Mouse (Mus musculus): ENCODE results near the gene Igfn1.

Gene Igfn1

DNA sequence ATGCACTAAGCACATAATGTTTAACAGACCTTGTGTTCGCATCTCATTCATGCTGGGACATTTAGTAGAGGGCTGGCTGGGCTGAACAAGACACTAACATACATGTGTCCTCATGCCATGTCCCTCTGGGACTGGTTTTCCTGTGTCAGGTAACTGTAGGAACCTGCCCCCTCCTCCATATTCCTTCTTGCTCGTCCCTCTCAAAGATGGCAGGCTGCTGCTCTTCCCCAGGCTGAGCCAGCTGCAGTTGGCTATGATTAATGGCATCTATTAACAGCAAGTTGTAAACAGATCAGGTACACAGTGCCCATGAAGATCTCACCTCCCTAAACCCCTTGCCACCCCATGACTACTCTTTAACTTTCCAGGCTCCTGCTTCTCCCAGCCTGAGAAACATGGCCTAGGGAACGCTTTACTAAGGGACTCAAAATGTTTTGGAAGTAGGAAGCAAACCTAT is at the start of gene Igfn1:
Igfn1 (minus strand) TSS at position 51 of the 457 bp plus-strand sequence.
- DNase-seq (ENCODE audit: low spot score) = no peak

DNA sequence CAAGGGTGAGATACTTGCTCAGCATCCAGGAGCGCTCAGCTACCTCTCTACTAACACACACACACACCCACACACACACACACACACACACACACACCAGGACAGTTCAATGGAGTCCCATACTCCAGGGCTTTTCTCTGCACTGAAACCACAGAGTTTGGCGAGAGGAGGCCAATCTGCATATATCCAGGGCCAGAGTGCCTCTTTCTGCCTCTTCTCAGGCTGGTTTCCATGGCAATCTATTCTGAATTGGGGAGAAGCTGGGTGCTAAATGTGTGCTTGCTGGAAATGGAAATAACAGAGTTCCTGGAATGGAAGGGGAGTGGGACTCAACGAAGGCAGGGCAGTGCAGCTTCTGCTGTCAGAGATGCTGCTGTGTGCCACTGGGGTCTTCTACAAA is 49.6 kb upstream of the Igfn1 start:
- no peak for DNase-seq (ENCODE audit: low spot score)

GRCm38 (mm10) chr1:136052547-136052946 is 46.4 kb upstream of the Igfn1 start, which contains the start of gene Cacna1s:
TSS of gene Cacna1s (plus strand) at chr1:136052750.
- DNase-seq (ENCODE audit: low spot score) = no peak

DNA sequence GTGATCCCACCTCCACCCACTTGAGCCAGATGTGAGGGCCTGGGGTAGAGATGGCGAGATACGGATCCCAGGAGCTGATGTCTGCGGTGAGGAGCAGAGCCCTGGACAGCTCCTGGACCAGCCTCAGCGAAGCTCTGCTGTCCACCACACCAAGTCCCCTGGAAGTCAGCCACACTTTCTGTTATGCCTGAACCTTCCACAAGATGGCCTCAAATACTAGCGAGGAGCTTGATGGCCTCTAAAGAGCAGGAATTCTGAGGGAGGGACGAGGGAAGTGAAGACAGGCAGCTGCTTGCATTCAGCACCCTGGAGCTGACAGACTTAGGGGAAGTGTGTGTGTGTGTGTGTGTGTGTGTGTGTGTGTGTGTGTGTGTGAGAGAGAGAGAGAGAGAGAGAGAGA is 45.3 kb upstream of the Igfn1 start:
- DNase-seq (ENCODE audit: low spot score) = no peak

DNA sequence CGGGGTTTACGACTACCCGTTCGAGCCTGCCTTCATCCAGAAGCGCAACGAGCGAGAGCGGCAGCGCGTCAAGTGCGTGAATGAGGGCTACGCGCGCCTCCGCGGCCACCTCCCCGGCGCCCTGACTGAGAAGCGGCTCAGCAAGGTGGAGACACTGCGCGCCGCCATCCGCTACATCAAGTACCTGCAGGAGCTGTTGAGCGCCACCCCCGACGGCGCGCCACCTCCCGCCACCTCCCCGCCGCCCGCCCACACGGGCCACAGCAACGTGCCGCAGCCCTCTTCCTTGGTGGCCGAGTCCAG is 44.8 kb upstream of the Igfn1 start:
- no peak for DNase-seq (ENCODE audit: low spot score)

DNA sequence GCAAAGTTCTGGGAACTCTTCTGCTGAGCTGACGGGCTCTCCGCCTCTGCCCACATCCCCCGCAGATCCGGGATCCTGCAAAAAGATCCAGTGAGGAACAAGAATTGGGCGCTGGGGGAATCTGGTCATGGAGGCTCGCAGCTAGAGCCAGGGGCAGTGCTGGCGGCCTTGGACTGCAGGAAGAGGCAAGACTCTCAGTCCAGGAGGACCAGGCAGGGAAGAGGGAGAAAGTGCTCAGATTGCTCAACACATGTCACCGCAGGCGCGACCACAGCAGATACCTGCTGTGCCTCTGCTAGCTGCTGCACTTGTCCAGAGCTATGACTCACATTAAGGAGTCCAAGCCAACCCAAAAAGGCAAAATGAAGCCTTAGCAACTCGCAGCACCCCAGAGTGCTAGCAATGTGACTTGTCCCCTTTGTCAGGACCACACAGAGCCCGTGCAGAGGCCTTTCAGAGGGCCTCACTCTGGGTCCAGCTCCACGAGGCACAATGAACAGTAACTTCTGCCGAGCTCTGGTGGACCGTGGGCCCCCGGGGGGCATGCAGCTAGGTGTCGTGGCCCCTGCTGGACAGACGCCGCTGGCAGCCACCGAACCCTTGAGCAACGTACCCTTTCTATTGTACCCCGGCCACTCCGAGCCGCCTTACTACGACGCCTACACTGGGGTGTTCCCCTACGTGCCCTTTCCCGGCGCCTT is 44.3 kb upstream of the Igfn1 start, which contains the start of gene Ascl5:
Ascl5 (plus strand) TSS at position 493 of the 701 bp plus-strand sequence.
- DNase-seq (ENCODE audit: low spot score) = no peak

GRCm38 (mm10) chr1:136047894-136048293 is 41.8 kb upstream of the Igfn1 start:
- DNase-seq (ENCODE audit: low spot score) = no peak

DNA sequence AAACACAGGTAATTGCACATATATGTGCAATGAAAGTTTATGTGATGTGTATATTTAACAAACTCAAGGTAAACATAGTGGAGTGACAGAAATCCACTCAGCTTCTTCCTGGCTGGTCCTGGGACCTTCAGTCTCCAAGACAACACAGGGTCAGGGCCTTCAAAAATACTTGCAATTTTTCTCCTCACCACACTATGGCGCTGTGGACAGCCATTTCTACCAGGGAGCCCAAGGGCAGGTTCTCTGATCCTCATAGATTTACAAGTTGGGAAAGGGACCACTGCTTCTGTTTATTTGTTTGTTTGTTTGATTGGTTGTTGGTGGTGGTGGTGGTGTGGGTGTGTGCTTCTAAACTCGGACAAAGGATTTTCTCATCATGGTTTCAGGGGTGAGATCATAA is 41.3 kb upstream of the Igfn1 start:
- DNase-seq (ENCODE audit: low spot score) = no peak

DNA sequence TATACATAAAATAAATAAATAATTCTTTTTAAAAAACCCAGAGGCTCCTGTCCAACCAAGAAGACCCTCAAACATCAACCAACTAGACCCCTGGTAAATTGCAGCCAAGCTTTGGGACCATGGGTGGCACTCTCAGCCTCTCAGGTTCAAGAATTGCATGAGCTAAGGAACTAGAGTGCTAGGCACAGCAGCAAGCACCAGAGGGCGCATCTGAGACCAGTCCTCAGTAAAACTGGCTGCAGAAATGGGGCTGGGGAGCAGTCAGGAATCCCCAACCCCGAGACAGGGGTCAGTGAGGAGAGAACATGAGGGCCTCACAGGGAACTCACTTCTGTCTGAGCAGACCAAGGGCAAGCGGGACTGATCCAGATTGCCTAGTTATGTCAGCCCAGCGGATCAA is 39.6 kb upstream of the Igfn1 start:
- DNase-seq (ENCODE audit: low spot score) = peak; percentile 30

GRCm38 (mm10) chr1:136040874-136041273 is 34.7 kb upstream of the Igfn1 start:
- no peak for DNase-seq (ENCODE audit: low spot score)

DNA sequence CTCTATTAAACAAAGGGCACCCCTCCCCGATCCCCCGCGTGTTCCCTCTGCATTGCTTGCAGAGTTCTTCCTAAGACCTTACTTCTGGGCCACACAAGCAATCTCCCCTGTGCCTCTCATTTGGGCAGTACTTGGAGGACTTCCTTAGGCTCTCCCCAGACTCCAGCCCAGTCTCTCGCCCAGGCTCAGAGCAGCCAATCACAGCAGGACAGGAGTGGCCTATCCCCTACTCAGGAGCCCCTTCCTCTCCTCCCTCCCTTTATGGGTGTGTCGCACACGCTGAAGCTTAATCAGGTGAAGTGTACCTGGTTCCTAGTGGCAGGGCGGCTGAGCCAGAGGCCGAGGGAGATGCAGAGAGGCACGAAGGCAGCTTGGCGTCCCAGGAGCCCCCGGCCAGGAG is 34.3 kb upstream of the Igfn1 start:
- DNase-seq (ENCODE audit: low spot score) = no peak

- no peak for DNase-seq (ENCODE audit: low spot score)
Measured at GRCm38 (mm10) chr1:136038746-136039538, 32.8 kb upstream of the Igfn1 start.

- no peak for DNase-seq (ENCODE audit: low spot score)
Measured at GRCm38 (mm10) chr1:136032961-136033360, 26.8 kb upstream of the Igfn1 start.

GRCm38 (mm10) chr1:136031697-136032096 is 25.6 kb upstream of the Igfn1 start:
- DNase-seq (ENCODE audit: low spot score) = no peak

- no peak for DNase-seq (ENCODE audit: low spot score)
Measured at GRCm38 (mm10) chr1:136030201-136030600, 24.1 kb upstream of the Igfn1 start.

- DNase-seq (ENCODE audit: low spot score) = peak; percentile 23
Measured at GRCm38 (mm10) chr1:136018390-136019189, 12.4 kb upstream of the Igfn1 start.

- peak; percentile 75 for DNase-seq (ENCODE audit: low spot score)
Measured at GRCm38 (mm10) chr1:136017907-136018313, 11.8 kb upstream of the Igfn1 start.

GRCm38 (mm10) chr1:136017307-136017706 is 11.2 kb upstream of the Igfn1 start:
- no peak for DNase-seq (ENCODE audit: low spot score)

GRCm38 (mm10) chr1:136014796-136015502 is 8.8 kb upstream of the Igfn1 start:
- DNase-seq (ENCODE audit: low spot score) = no peak

- no peak for DNase-seq (ENCODE audit: low spot score)
Measured at GRCm38 (mm10) chr1:136013513-136013912, 7.4 kb upstream of the Igfn1 start.

DNA sequence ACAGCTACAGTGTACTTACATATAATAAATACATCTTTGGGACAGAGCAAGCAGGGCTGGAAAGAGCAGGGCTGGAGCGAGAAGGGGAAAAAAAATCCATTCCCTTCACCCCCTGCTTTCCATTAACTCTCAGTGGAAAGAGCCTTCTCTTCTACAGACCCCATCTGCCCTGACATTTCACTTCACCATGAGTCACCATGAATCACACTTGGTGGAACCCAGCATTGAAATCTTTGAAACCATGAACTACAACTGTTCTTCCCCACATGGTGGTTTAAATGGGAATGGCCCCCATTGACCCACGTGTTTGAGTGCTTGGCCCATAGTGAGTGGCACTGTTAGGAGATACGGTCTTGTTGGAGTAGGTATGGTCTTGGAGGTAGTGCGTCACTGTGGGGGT is 4.1 kb upstream of the Igfn1 start:
- DNase-seq (ENCODE audit: low spot score) = no peak

DNA sequence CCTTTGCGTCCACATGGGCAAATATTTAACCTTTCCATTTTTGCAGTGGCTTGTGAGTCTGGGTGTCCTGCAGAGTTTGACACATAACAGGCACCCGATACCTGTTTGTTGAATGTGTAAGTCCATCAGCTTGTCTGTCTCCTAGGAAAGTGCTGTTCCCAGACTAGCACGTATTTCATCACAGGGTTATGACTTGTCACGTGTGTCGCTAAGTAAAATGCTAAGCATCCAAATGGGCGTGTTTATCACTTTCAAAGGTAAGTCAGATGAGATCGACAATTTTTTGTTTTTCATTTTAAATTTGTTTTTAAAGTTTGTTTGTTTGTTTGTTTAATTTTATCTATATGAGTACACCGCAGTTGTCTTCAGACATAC is 2.0 kb upstream of the Igfn1 start:
- DNase-seq (ENCODE audit: low spot score) = no peak

All from spleen, adult 12 weeks (tissue).